19 mouse cellular contexts compared by ENCODE assay signal in the genomic region with DNA sequence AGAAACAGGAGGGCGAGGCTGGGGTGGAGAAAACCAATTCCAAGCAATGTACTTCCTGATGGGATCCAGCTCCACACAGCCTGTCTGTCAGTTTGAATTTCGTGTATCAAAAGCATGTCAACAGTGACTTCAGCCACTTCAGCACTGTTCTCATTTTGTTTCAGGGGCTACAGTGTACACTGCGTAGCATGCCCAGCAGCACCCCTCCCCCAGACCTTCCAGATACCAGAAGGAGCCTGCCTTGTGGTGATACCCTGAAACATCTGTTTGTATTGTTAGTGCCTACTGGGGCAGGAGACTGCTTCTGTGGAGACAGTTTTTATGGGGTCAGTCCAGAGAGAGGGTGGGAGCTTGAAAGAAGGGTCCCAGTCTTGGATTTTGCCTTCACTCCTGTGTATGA. TPM values are rescaled to one million over a fixed set of nuclear protein-coding genes. Genes with fewer than 3 reads are reported as not detected.
DNase-seq lines count a peak whose midpoint lies in the region; ATAC-seq lines count a peak whose summit lies in the region.
"Had no signal": no experiment of that assay in that cellular context is flagged by ENCODE, and none has a peak within 500 bp of the region (broad histone marks: within the 10 kb centered on the region; RNA-seq: fewer than 3 reads in every experiment).

No protein-coding gene starts in this region.

- H3K9me3 ChIP-seq in forebrain, embryonic 10.5 days, result no peaks in the 10 kb centered on the region
- H3K9me3 ChIP-seq in forebrain, embryonic 13.5 days (replicated peaks), result no peaks in the 10 kb centered on the region
- H3K9me3 ChIP-seq in heart, embryonic 14.5 days (ENCODE audit: control insufficient read depth, low read length), result no peaks in the 10 kb centered on the region
- no peaks in the 10 kb centered on the region for H3K9me3 ChIP-seq in midbrain, embryonic 13.5 days
- H3K9me3 ChIP-seq in midbrain, embryonic 11.5 days (ENCODE audit: control insufficient read depth, low read length), result no peaks in the 10 kb centered on the region
- no peaks in the 10 kb centered on the region for H3K9me3 ChIP-seq in embryonic facial prominence, embryonic 12.5 days
- H3K9me3 ChIP-seq: hindbrain, embryonic 15.5 days had no signal

- H3K27me3 ChIP-seq in forebrain, embryonic 10.5 days (ENCODE audit: poor library complexity, severe bottlenecking), result no peaks in the 10 kb centered on the region
- H3K27me3 ChIP-seq in forebrain, embryonic 13.5 days, result no peaks in the 10 kb centered on the region
- no peaks in the 10 kb centered on the region for H3K27me3 ChIP-seq in heart, embryonic 14.5 days (ENCODE audit: control insufficient read depth, insufficient read depth, low read length)
- H3K27me3 ChIP-seq in midbrain, embryonic 13.5 days, result no peaks in the 10 kb centered on the region; the same call in 1 of the 2 replicates
- H3K27me3 ChIP-seq in midbrain, embryonic 11.5 days (ENCODE audit: control insufficient read depth, insufficient read depth, low read length), result no peaks in the 10 kb centered on the region
- H3K27me3 ChIP-seq in embryonic facial prominence, embryonic 12.5 days, result no peaks in the 10 kb centered on the region
- H3K27me3 ChIP-seq: hindbrain, embryonic 15.5 days; megakaryocyte, embryonic 14.5 days had no signal

- WGBS in forebrain, embryonic 10.5 days, result 80% methylated on average over 3 of the region's 3 CpGs
- 76% methylated on average over 3 of the region's 3 CpGs for WGBS in forebrain, embryonic 13.5 days
- WGBS in heart, embryonic 14.5 days, result 23% methylated on average over 3 of the region's 3 CpGs
- WGBS in midbrain, embryonic 13.5 days, result 73% methylated on average over 3 of the region's 3 CpGs
- WGBS in midbrain, embryonic 11.5 days, result 82% methylated on average over 3 of the region's 3 CpGs
- WGBS in embryonic facial prominence, embryonic 12.5 days, result 41% methylated on average over 3 of the region's 3 CpGs

- H3K9ac ChIP-seq in forebrain, embryonic 13.5 days, result no peak overlapping the region
- H3K9ac ChIP-seq in heart, embryonic 14.5 days (ENCODE audit: low read length), result no peak overlapping the region; the same call in 1 of the 2 replicates
- H3K9ac ChIP-seq in midbrain, embryonic 13.5 days (replicated peaks), result no peak overlapping the region
- H3K9ac ChIP-seq in midbrain, embryonic 11.5 days (ENCODE audit: low read length), result no peak overlapping the region
- H3K9ac ChIP-seq in embryonic facial prominence, embryonic 12.5 days, result no peak overlapping the region
- H3K9ac ChIP-seq: forebrain, postnatal 0 days; hindbrain, embryonic 15.5 days had no signal

- no peak overlapping the region for H3K4me3 ChIP-seq in forebrain, embryonic 10.5 days
- no peak overlapping the region for H3K4me3 ChIP-seq in forebrain, embryonic 13.5 days
- no peak overlapping the region for H3K4me3 ChIP-seq in heart, embryonic 14.5 days (ENCODE audit: control insufficient read depth in 1 of 2, insufficient read depth in 1 of 2, low read depth in 1 of 2, low read length in 2 of 2)
- H3K4me3 ChIP-seq in midbrain, embryonic 13.5 days (replicated peaks), result no peak overlapping the region
- no peak overlapping the region for H3K4me3 ChIP-seq in midbrain, embryonic 11.5 days (ENCODE audit: low read depth, low read length)
- no peak overlapping the region for H3K4me3 ChIP-seq in embryonic facial prominence, embryonic 12.5 days
- H3K4me3 ChIP-seq: gastrocnemius, adult 2 months; hindbrain, embryonic 15.5 days; megakaryocyte, embryonic 14.5 days had no signal

- peaks cover 34% of the 10 kb centered on the region for H3K4me1 ChIP-seq in forebrain, embryonic 10.5 days
- peaks cover 16% of the 10 kb centered on the region for H3K4me1 ChIP-seq in forebrain, embryonic 13.5 days
- peaks cover 50 to 61% of the 10 kb centered on the region in 2 experiments for H3K4me1 ChIP-seq in heart, embryonic 14.5 days (ENCODE audit: control insufficient read depth in 2 of 2, insufficient read depth in 2 of 2, low read length in 2 of 2)
- H3K4me1 ChIP-seq in midbrain, embryonic 13.5 days (replicated peaks), result peaks cover 15% of the 10 kb centered on the region
- H3K4me1 ChIP-seq in midbrain, embryonic 11.5 days (ENCODE audit: control insufficient read depth, insufficient read depth, low read length), result peaks cover 13% of the 10 kb centered on the region
- H3K4me1 ChIP-seq in embryonic facial prominence, embryonic 12.5 days, result peaks cover 25% of the 10 kb centered on the region

- DNase-seq in forebrain, embryonic 10.5 days (ENCODE audit: extremely low spot score, low spot score), result no peak
- no peak for DNase-seq in heart, adult 8-10 months (ENCODE audit: low spot score)
- DNase-seq in midbrain, embryonic 11.5 days (ENCODE audit: low spot score, missing footprints), result no peak
- no peak for DNase-seq in ovary, postnatal 14 days (ENCODE audit: low spot score)
- DNase-seq: adrenal gland, postnatal 14 days; cerebellum, postnatal 10 days; forebrain, postnatal 0 days; gastrocnemius, adult 2 months; kidney, postnatal 36 days; lung, adult 18-20 months; lung, postnatal 14 days had no signal

- peak overlapping the region; percentile 67 for H3K27ac ChIP-seq in forebrain, embryonic 10.5 days
- H3K27ac ChIP-seq in forebrain, embryonic 13.5 days, result no peak overlapping the region
- H3K27ac ChIP-seq in heart, embryonic 14.5 days (replicated peaks in 1 of 2; ENCODE audit: control insufficient read depth in 1 of 2, insufficient read depth in 1 of 2, low read depth in 2 of 2, low read length in 2 of 2), result peak overlapping the region; percentile 61 to 65; a peak in 3 of 4 replicates
- no peak overlapping the region for H3K27ac ChIP-seq in midbrain, embryonic 13.5 days
- H3K27ac ChIP-seq in midbrain, embryonic 11.5 days (ENCODE audit: low read depth, low read length), result no peak overlapping the region
- no peak overlapping the region for H3K27ac ChIP-seq in embryonic facial prominence, embryonic 12.5 days
- H3K27ac ChIP-seq: gastrocnemius, adult 2 months; hindbrain, embryonic 15.5 days had no signal

- no peaks in the 10 kb centered on the region for H3K36me3 ChIP-seq in forebrain, embryonic 10.5 days (replicated peaks)
- H3K36me3 ChIP-seq in forebrain, embryonic 13.5 days (ENCODE audit: poor library complexity, severe bottlenecking), result no peaks in the 10 kb centered on the region
- no peaks in the 10 kb centered on the region for H3K36me3 ChIP-seq in heart, embryonic 14.5 days (ENCODE audit: control insufficient read depth, insufficient read depth, low read length)
- no peaks in the 10 kb centered on the region for H3K36me3 ChIP-seq in midbrain, embryonic 13.5 days
- no peaks in the 10 kb centered on the region for H3K36me3 ChIP-seq in midbrain, embryonic 11.5 days (ENCODE audit: control insufficient read depth, insufficient read depth, low read length)
- H3K36me3 ChIP-seq in embryonic facial prominence, embryonic 12.5 days, result no peaks in the 10 kb centered on the region
- H3K36me3 ChIP-seq: hindbrain, embryonic 15.5 days had no signal

- no peak for ATAC-seq in forebrain, embryonic 13.5 days
- peak; percentile 45; the same call in 1 of the 2 replicates for ATAC-seq in heart, embryonic 14.5 days (ENCODE audit: insufficient number of reproducible peaks, insufficient read depth, low FRiP score, low read depth)
- peak; percentile 56; the same call in 1 of the 2 replicates for ATAC-seq in midbrain, embryonic 13.5 days
- no peak for ATAC-seq in midbrain, embryonic 11.5 days (ENCODE audit: low FRiP score)
- peak; percentile 59; the same call in 1 of the 2 replicates for ATAC-seq in embryonic facial prominence, embryonic 12.5 days (ENCODE audit: insufficient number of reproducible peaks, insufficient read depth, low FRiP score, low TSS enrichment)
- ATAC-seq: CD4-positive, CD25-positive, alpha-beta regulatory T cell, adult 4 months; forebrain, postnatal 0 days; intestine, embryonic 16.5 days had no signal

- H3K4me2 ChIP-seq in forebrain, embryonic 13.5 days, result no peak overlapping the region
- no peak overlapping the region for H3K4me2 ChIP-seq in heart, embryonic 14.5 days (ENCODE audit: low read length)
- H3K4me2 ChIP-seq in midbrain, embryonic 13.5 days (replicated peaks), result no peak overlapping the region
- no peak overlapping the region for H3K4me2 ChIP-seq in midbrain, embryonic 11.5 days
- H3K4me2 ChIP-seq in embryonic facial prominence, embryonic 12.5 days (replicated peaks), result no peak overlapping the region
- H3K4me2 ChIP-seq: hindbrain, embryonic 15.5 days had no signal

RNA-seq across cellular contexts. Expression of gene Qk, which starts 54.1 kb away (rescaled TPM):
- polyA plus RNA-seq in forebrain, embryonic 10.5 days (2016; fragmentation: Nextera tagmentation; extraction: Ambion mirVana), result 40.5 and 47.0 TPM in 2 replicates
- polyA plus RNA-seq in forebrain, embryonic 13.5 days (2015; fragmentation: Nextera tagmentation; extraction: Ambion mirVana), result 54.1 and 56.1 TPM in 2 replicates
- polyA plus RNA-seq in heart, embryonic 14.5 days (2014; fragmentation: Nextera tagmentation; extraction: Ambion mirVana), result 71.8 and 76.2 TPM in 2 replicates
- total RNA-seq in heart, adult 8-10 months (2022), result 100 to 1,000 TPM; 453 to 510 (median 503) TPM
- polyA plus RNA-seq in midbrain, embryonic 13.5 days (2015; fragmentation: Nextera tagmentation; extraction: Ambion mirVana), result 42.5 and 47.9 TPM in 2 replicates
- polyA plus RNA-seq in midbrain, embryonic 11.5 days (2014; fragmentation: Nextera tagmentation; extraction: Ambion mirVana), result 63.2 and 73.7 TPM in 2 replicates
- 27.5 and 29.1 TPM in 2 replicates for polyA plus RNA-seq in embryonic facial prominence, embryonic 12.5 days (2016; fragmentation: Nextera tagmentation; extraction: Ambion mirVana)

Comparison
In these comparisons a context has a peak if more than half of its experiments do, and no peak if none do; other contexts are left out.
1. H3K27ac ChIP-seq: peak in forebrain, embryonic 10.5 days (single experiment) and heart, embryonic 14.5 days (2 of 2); none in forebrain, embryonic 13.5 days (single experiment), midbrain, embryonic 13.5 days (single experiment), midbrain, embryonic 11.5 days (single experiment) and embryonic facial prominence, embryonic 12.5 days (single experiment).
2. ATAC-seq: peak in heart, embryonic 14.5 days (single experiment), midbrain, embryonic 13.5 days (single experiment) and embryonic facial prominence, embryonic 12.5 days (single experiment); none in forebrain, embryonic 13.5 days (single experiment) and midbrain, embryonic 11.5 days (single experiment).